Mouse (Mus musculus) gastrocnemius, postnatal 14 days (tissue): ENCODE measurements at regions not wholly inside any gene's neighbourhood (a gene's known extent, or its start where the extent isn't known, plus 50 kb on each side); places are given as distances from the start of the nearest gene placed in this dataset.

Experiments
- DNase-seq: peaks from one replicate; pipeline ENCODE4 v3.0.0; 2021; ENCODE audit warnings: mixed read lengths
- intact Hi-C: fragments of 180-260 bp; cut with DNase I; formaldehyde crosslinking; loops from one replicate; pipeline ENCODE4 v1.15.1; 2025; ENCODE audit warnings: low total_unique reads

- intact Hi-C loops, result no loop called here
- DNase-seq, result no peak
Measured at GRCm38 (mm10) chr4:12773201-12773600, 601.4 kb upstream of the Fam92a start.

GRCm38 (mm10) chr4:12770131-12770780 is 598.4 kb upstream of the Fam92a start:
- intact Hi-C loops, result no loop called here
- DNase-seq, result no peak

GRCm38 (mm10) chr4:12769092-12769491 is 597.3 kb upstream of the Fam92a start:
- DNase-seq, result no peak
- intact Hi-C loops, result no loop called here

GRCm38 (mm10) chr4:12766763-12767162 is 594.9 kb upstream of the Fam92a start:
- no peak for DNase-seq
- intact Hi-C loops, result no loop called here

GRCm38 (mm10) chr4:12750817-12751216 is 579.0 kb upstream of the Fam92a start:
- no peak for DNase-seq
- intact Hi-C loops, result no loop called here

- DNase-seq, result no peak
- intact Hi-C loops, result no loop called here
Measured at GRCm38 (mm10) chr4:12749874-12750273, 578.1 kb upstream of the Fam92a start.

- intact Hi-C loops, result no loop called here
- DNase-seq, result no peak
Measured at GRCm38 (mm10) chr4:12743714-12744327, 572.0 kb upstream of the Fam92a start.

GRCm38 (mm10) chr4:12736411-12736810 is 564.6 kb upstream of the Fam92a start:
- intact Hi-C loops, result no loop called here
- no peak for DNase-seq

- DNase-seq, result no peak
- intact Hi-C loops, result no loop called here
Measured at GRCm38 (mm10) chr4:12700189-12700588, 528.4 kb upstream of the Fam92a start.

- DNase-seq, result no peak
- intact Hi-C loops, result no loop called here
Measured at GRCm38 (mm10) chr4:12677814-12678213, 506.0 kb upstream of the Fam92a start.

GRCm38 (mm10) chr4:12671399-12671798 is 499.6 kb upstream of the Fam92a start:
- intact Hi-C loops, result no loop called here
- no peak for DNase-seq

- DNase-seq, result no peak
- intact Hi-C loops, result no loop called here
Measured at GRCm38 (mm10) chr4:12663176-12663575, 491.4 kb upstream of the Fam92a start.

- DNase-seq, result no peak
- intact Hi-C loops, result no loop called here
Measured at GRCm38 (mm10) chr4:12662683-12663082, 490.9 kb upstream of the Fam92a start.

GRCm38 (mm10) chr4:12659084-12659483 is 487.3 kb upstream of the Fam92a start:
- DNase-seq, result no peak
- intact Hi-C loops, result no loop called here

GRCm38 (mm10) chr4:12658594-12658993 is 486.8 kb upstream of the Fam92a start:
- DNase-seq, result no peak

GRCm38 (mm10) chr4:12657820-12658219 is 486.0 kb upstream of the Fam92a start:
- intact Hi-C loops, result no loop called here
- DNase-seq, result no peak

More at GRCm38 (mm10) chr4:12658594-12658993, 486.8 kb upstream of the Fam92a start:
- intact Hi-C loops, result no loop called here

GRCm38 (mm10) chr4:12656924-12657603 is 485.2 kb upstream of the Fam92a start:
- peak; percentile 3 for DNase-seq
- intact Hi-C loops, result no loop called here

GRCm38 (mm10) chr4:12655457-12656228 is 483.8 kb upstream of the Fam92a start:
- no peak for DNase-seq
- intact Hi-C loops, result no loop called here

- DNase-seq, result no peak
- intact Hi-C loops, result no loop called here
Measured at GRCm38 (mm10) chr4:12654568-12655456, 483.0 kb upstream of the Fam92a start.
